Mouse (Mus musculus) kidney, postnatal 0 days (tissue): ENCODE data around the gene Phgdh. TPM values are rescaled to one million over a fixed set of nuclear protein-coding genes. Genes with fewer than 3 reads are reported as not detected.
A peak's percentile ranks its signal among the peaks of the same experiment; 100 is the strongest.

Experiments used
- ATAC-seq: fragments of 200-750 bp; cut with Nextera tagmentation; replicated peaks from 2 replicates; pipeline ENCODE4 v1.8.0; 2017; ENCODE audit warnings: low read depth, moderate number of reproducible peaks, moderate TSS enrichment, moderate library complexity; ENCODE audit not compliant: low FRiP score
- DNase-seq: peaks from one replicate; pipeline ENCODE4 v3.0.0-alpha.2; 2016; ENCODE audit warnings: low spot score
- H3K27ac ChIP-seq: fragments of 300-500 bp; sonication (generic); 2 replicates; pipeline ENCODE4 v1.5.1; 2014; ENCODE audit warnings: mild to moderate bottlenecking
- H3K27me3 ChIP-seq: fragments of 300-500 bp; sonication (generic); 2 replicates; pipeline ENCODE4 v1.6.1; 2014; ENCODE audit warnings: low read length, mixed read lengths; ENCODE audit not compliant: insufficient read depth
- H3K36me3 ChIP-seq: fragments of 300-500 bp; sonication (generic); 2 replicates; pipeline ENCODE4 v1.6.1; 2014; ENCODE audit warnings: low read length, mixed read lengths; ENCODE audit not compliant: insufficient read depth
- H3K4me1 ChIP-seq: fragments of 300-500 bp; sonication (generic); replicated peaks from 2 replicates; pipeline ENCODE4 v1.6.1; 2014; ENCODE audit warnings: antibody characterized with exemption, low read length, mixed read lengths; ENCODE audit not compliant: insufficient read depth
- H3K4me2 ChIP-seq: fragments of 300-500 bp; sonication (generic); 2 replicates; pipeline ENCODE4 v1.6.1; 2014; ENCODE audit warnings: mild to moderate bottlenecking, low read length, moderate library complexity, mixed read lengths
- H3K4me3 ChIP-seq: fragments of 300-500 bp; sonication (generic); replicated peaks from 2 replicates; pipeline ENCODE4 v1.5.1; 2014; ENCODE audit warnings: low read depth, low read length
- H3K9ac ChIP-seq: fragments of 300-500 bp; sonication (generic); 2 replicates; pipeline ENCODE4 v1.6.1; 2014; ENCODE audit warnings: low read depth, low read length
- H3K9me3 ChIP-seq: fragments of 300-500 bp; sonication (generic); replicated peaks from 2 replicates; pipeline ENCODE4 v1.6.1; 2016; ENCODE audit warnings: low read length, inconsistent platforms, mixed read lengths
- CTCF ChIP-seq: IDR thresholded peaks from 2 replicates; pipeline ENCODE4 v1.5.1; 2016; ENCODE audit warnings: antibody characterized with exemption, low read depth, mild to moderate bottlenecking, moderate library complexity
- WGBS: fragments of 180-500 bp; shearing (Covaris S2); extraction: QIAGEN DNeasy Blood & Tissue Kit; methylation state at CpG from one replicate; pipeline ENCODE4 v1.1.7; 2014; 5-methylcytosine and 5-hydroxymethylcytosine counted together
- polyA plus RNA-seq: library from polyadenylated mRNA; unstranded; fragments of >200 nt; fragmentation: Nextera tagmentation; extraction: Ambion mirVana; gene quantifications from 2 replicates; pipeline ENCODE4 v1.2.1, GENCODE M21; 2015

The Phgdh gene
- polyA plus RNA-seq, 1 experiment from 2014 or later: 312 TPM

GRCm38 (mm10) chr3:98312867-98313266, 26.9 kb downstream of the Phgdh start:
- DNase-seq (peak; percentile 83), ATAC-seq (peak; percentile 47)
- H3K9me3 ChIP-seq: no peaks in the 10 kb centered on the region
- WGBS: 25% methylated on average over 6 of the region's 7 CpGs
- no peak overlapping the region for H3K9ac ChIP-seq
- no peaks in the 10 kb centered on the region for H3K27me3 ChIP-seq
- no peak overlapping the region for H3K27ac ChIP-seq
- peaks cover 7% of the 10 kb centered on the region for H3K36me3 ChIP-seq
- H3K4me2 ChIP-seq: no peak overlapping the region
- TF ChIP-seq CTCF: peak; percentile 84
- no peaks in the 10 kb centered on the region for H3K4me1 ChIP-seq
- no peak overlapping the region for H3K4me3 ChIP-seq

DNA sequence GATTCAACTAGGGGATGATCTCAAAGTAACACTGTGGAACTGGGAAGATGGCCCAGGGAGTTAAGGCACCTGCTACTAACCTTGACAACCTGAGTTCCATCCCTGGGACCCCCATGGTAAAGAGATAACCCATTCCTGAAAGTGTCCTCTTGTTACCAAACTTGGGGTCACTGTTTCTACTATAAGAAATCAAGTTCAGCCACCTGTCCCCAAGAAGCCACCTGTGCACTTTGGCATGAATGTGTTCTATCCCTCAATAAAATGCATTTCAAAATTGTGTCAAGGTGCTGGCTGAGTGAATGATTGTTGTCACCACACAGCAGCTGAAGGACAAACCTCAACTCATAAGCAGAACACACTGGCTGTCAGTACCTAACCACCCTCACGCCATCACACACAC, 29.3 kb downstream of the Phgdh start:
- ATAC-seq: no peak

DNA sequence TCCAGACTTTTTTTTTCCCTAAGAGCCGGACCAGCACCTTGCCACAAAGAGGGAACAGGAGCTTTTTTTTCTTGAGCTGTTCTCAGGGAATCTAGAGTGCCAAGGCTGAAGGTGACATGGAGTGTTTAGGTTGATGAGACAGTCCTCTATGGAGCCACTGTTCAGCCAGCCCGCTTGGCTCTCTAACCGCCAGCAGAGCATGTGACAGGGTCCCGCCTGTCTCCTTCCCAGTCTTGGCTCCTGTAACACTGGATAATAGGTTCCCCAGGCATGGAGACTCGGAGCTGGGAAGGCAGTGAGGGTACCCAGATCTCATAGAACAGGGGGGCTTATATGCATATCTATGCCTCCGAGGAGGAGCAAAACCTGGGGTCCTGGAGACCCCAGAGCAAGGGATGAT, 31.2 kb downstream of the Phgdh start:
- H3K4me2 ChIP-seq: no peak overlapping the region
- ATAC-seq (no peak), DNase-seq (no peak)
- H3K9me3 ChIP-seq: no peaks in the 10 kb centered on the region
- no peaks in the 10 kb centered on the region for H3K36me3 ChIP-seq
- no peaks in the 10 kb centered on the region for H3K27me3 ChIP-seq
- H3K27ac ChIP-seq: no peak overlapping the region
- WGBS: 84% methylated on average over 6 of the region's 6 CpGs
- H3K9ac ChIP-seq: no peak overlapping the region
- no peak for TF ChIP-seq CTCF
- H3K4me1 ChIP-seq: no peaks in the 10 kb centered on the region
- H3K4me3 ChIP-seq: no peak overlapping the region

More for the DNA sequence above, 29.3 kb downstream of the Phgdh start:
- H3K27me3 ChIP-seq: no peaks in the 10 kb centered on the region
- no peak overlapping the region for H3K9ac ChIP-seq
- H3K27ac ChIP-seq: no peak overlapping the region
- H3K9me3 ChIP-seq: no peaks in the 10 kb centered on the region
- peaks cover 3% of the 10 kb centered on the region; the same call in 1 of the 2 replicates for H3K36me3 ChIP-seq
- H3K4me2 ChIP-seq: no peak overlapping the region
- no peak overlapping the region for H3K4me3 ChIP-seq
- DNase-seq: no peak
- H3K4me1 ChIP-seq: no peaks in the 10 kb centered on the region
- WGBS: 92% methylated on average over 1 of the region's 1 CpGs
- TF ChIP-seq CTCF: no peak

GRCm38 (mm10) chr3:98301761-98302160, 38.0 kb downstream of the Phgdh start:
- no peaks in the 10 kb centered on the region for H3K36me3 ChIP-seq
- no peak overlapping the region for H3K4me3 ChIP-seq
- H3K9ac ChIP-seq: no peak overlapping the region
- H3K27ac ChIP-seq: no peak overlapping the region
- H3K4me2 ChIP-seq: no peak overlapping the region
- no peaks in the 10 kb centered on the region for H3K9me3 ChIP-seq
- H3K4me1 ChIP-seq: no peaks in the 10 kb centered on the region
- no peak for ATAC-seq
- TF ChIP-seq CTCF: no peak
- WGBS: 90% methylated on average over 3 of the region's 3 CpGs
- no peaks in the 10 kb centered on the region for H3K27me3 ChIP-seq
- no peak for DNase-seq

DNA sequence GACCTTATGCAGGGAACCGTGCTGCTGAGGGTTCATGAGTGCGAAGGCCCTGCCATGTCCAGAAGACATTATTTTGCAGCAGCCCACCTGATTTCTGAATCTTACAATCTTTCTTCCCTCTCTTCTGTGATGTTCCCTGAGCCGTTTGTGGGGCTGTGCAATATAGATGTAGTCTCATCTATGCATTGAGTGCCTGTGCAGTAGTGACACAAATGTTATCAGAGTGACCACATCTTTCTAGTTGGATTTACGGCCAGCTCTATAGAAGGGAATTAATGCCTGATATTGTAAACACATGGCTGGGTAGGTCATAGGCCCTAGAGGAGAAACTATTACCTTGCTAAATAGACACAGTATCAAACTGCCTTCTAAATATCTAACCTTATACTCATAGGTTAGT, 39.5 kb downstream of the Phgdh start:
- Histone ChIP-seq H3K36me3 (no peaks in the 10 kb centered on the region), H3K4me2 (no peak overlapping the region), H3K27ac (no peak overlapping the region), H3K4me3 (no peak overlapping the region), H3K9ac (no peak overlapping the region), H3K9me3 (no peaks in the 10 kb centered on the region), H3K27me3 (no peaks in the 10 kb centered on the region), H3K4me1 (no peaks in the 10 kb centered on the region)
- WGBS: 89% methylated on average over 4 of the region's 4 CpGs
- no peak for ATAC-seq
- DNase-seq: no peak
- no peak for TF ChIP-seq CTCF

- Histone ChIP-seq H3K27ac (no peak overlapping the region), H3K9ac (no peak overlapping the region), H3K9me3 (no peaks in the 10 kb centered on the region), H3K27me3 (no peaks in the 10 kb centered on the region), H3K36me3 (no peaks in the 10 kb centered on the region), H3K4me3 (no peak overlapping the region), H3K4me2 (no peak overlapping the region), H3K4me1 (no peaks in the 10 kb centered on the region)
- ATAC-seq (no peak), DNase-seq (no peak)
- WGBS: 92% methylated on average over 1 of the region's 1 CpGs
- no peak for TF ChIP-seq CTCF
These were observed 40.2 kb downstream of the Phgdh start for GRCm38 (mm10) chr3:98299391-98300100.

GRCm38 (mm10) chr3:98295965-98296364, 43.8 kb downstream of the Phgdh start:
- H3K27ac ChIP-seq: no peak overlapping the region
- ATAC-seq: no peak
- no peak for TF ChIP-seq CTCF
- WGBS: 71% methylated on average over 10 of the region's 10 CpGs
- no peak overlapping the region for H3K4me2 ChIP-seq
- no peaks in the 10 kb centered on the region for H3K4me1 ChIP-seq
- no peaks in the 10 kb centered on the region for H3K27me3 ChIP-seq
- no peak overlapping the region for H3K4me3 ChIP-seq
- H3K36me3 ChIP-seq: no peaks in the 10 kb centered on the region
- no peak for DNase-seq
- no peak overlapping the region for H3K9ac ChIP-seq
- H3K9me3 ChIP-seq: no peaks in the 10 kb centered on the region
